Mouse (Mus musculus) hindbrain, embryonic 14.5 days (tissue): ENCODE measurements around the gene Fstl4. TPM values are rescaled to one million over a fixed set of nuclear protein-coding genes. Genes with fewer than 3 reads are reported as not detected.

Experiments
- ATAC-seq: fragments of 200-750 bp; cut with Nextera tagmentation; 2 replicates; pipeline ENCODE4 v1.8.0; 2017; ENCODE audit warnings: moderate number of reproducible peaks, mild to moderate bottlenecking, moderate TSS enrichment, moderate library complexity; ENCODE audit not compliant: low FRiP score
- DNase-seq: peaks from one replicate; pipeline ENCODE4 v3.0.0-alpha.2; 2015; ENCODE audit warnings: low spot score
- H3K27ac ChIP-seq: fragments of 300-500 bp; sonication (generic); 2 replicates; pipeline ENCODE4 v1.5.1; 2014; ENCODE audit warnings: mild to moderate bottlenecking, moderate library complexity
- H3K27me3 ChIP-seq: fragments of 300-500 bp; sonication (generic); 2 replicates; pipeline ENCODE4 v1.6.1; 2014; ENCODE audit warnings: mild to moderate bottlenecking, low read length, mixed read lengths; ENCODE audit not compliant: control insufficient read depth, insufficient read depth
- H3K36me3 ChIP-seq: fragments of 300-500 bp; sonication (generic); replicated peaks from 2 replicates; pipeline ENCODE4 v1.6.1; 2014; ENCODE audit not compliant: control insufficient read depth, insufficient read depth
- H3K4me1 ChIP-seq: fragments of 300-500 bp; sonication (generic); replicated peaks from 2 replicates; pipeline ENCODE4 v1.6.1; 2014; ENCODE audit warnings: antibody characterized with exemption, low read length, mixed read lengths; ENCODE audit not compliant: control insufficient read depth, insufficient read depth
- H3K4me2 ChIP-seq: fragments of 300-500 bp; sonication (generic); replicated peaks from 2 replicates; pipeline ENCODE4 v1.6.1; 2014; ENCODE audit warnings: mild to moderate bottlenecking, moderate library complexity
- H3K4me3 ChIP-seq: fragments of 300-500 bp; sonication (generic); replicated peaks from 2 replicates; pipeline ENCODE4 v1.5.1; 2014; ENCODE audit warnings: mild to moderate bottlenecking, low read length
- H3K9ac ChIP-seq: fragments of 300-500 bp; sonication (generic); 2 replicates; pipeline ENCODE4 v1.6.1; 2014
- H3K9me3 ChIP-seq: fragments of 300-500 bp; sonication (generic); 2 replicates; pipeline ENCODE4 v1.6.1; 2016; ENCODE audit warnings: low read length; ENCODE audit not compliant: control insufficient read depth
- WGBS: fragments of 180-500 bp; shearing (Covaris S2); extraction: QIAGEN DNeasy Blood & Tissue Kit; methylation state at CpG from one replicate; pipeline ENCODE4 v1.1.7; 2014; 5-methylcytosine and 5-hydroxymethylcytosine counted together
- polyA plus RNA-seq: library from polyadenylated mRNA; unstranded; fragments of >200 nt; fragmentation: Nextera tagmentation; extraction: Ambion mirVana; gene quantifications from 2 replicates; pipeline ENCODE4 v1.2.1, GENCODE M21; 2014

Gene Fstl4
- polyA plus RNA-seq, 1 experiment from 2014 or later, result 10.5 TPM

GRCm38 (mm10) chr11:53197111-53197510 lies 432.7 kb downstream of the Fstl4 start:
- Histone ChIP-seq H3K4me2 (no peak overlapping the region), H3K27me3 (no peaks in the 10 kb centered on the region), H3K9me3 (0 out of 2 replicates have a peak, but pooled peaks cover under 1% of the 10 kb centered on the region), H3K36me3 (no peaks in the 10 kb centered on the region), H3K4me1 (no peaks in the 10 kb centered on the region), H3K4me3 (no peak overlapping the region), H3K9ac (no peak overlapping the region), H3K27ac (no peak overlapping the region)
- WGBS, result 93% methylated on average over 2 of the region's 2 CpGs
- DNase-seq (no peak), ATAC-seq (no peak)

DNA sequence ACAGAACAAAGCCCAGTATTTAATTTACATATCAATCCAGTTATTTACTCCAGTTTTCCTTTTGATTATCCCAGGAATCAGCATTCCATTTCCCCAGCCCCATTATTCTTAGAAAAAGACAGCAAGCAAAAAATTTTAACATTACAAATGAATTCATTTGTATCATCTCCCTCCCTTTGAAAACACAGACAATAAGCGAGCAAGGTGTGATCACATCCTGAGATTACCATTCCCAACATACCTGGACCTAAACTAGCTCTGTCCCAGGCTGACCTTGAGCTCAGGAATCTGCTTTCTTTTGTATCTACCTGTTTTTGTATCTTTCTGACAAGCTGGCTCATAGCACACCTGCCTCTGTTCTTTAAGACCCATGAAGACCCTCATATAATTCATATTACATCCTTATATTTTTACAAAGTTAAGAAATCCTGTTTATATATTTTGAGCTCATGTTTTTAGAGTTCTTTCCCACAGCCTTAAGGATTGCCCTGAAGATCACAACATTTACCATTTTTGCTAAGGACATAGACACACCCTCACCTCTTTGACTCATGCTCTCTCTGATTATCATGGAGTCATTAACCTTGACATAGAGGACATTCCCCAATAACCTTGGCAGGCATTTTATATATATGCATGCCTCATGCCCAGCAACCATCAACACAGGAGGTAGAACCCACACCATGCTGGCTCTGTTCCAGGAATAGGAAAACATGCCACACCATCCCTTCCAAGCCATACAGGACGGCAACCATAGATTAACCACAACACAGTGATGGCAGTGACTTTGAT lies 438.2 kb downstream of the Fstl4 start:
- no peak for ATAC-seq

GRCm38 (mm10) chr11:53210876-53211275 lies 446.4 kb downstream of the Fstl4 start:
- ATAC-seq, result no peak
- WGBS, result 77% methylated on average over 9 of the region's 9 CpGs
- no peak for DNase-seq

More for the DNA sequence above, 438.2 kb downstream of the Fstl4 start:
- no peak overlapping the region for H3K4me2 ChIP-seq
- no peak overlapping the region for H3K4me3 ChIP-seq
- H3K27ac ChIP-seq, result no peak overlapping the region
- no peaks in the 10 kb centered on the region for H3K27me3 ChIP-seq
- no peaks in the 10 kb centered on the region for H3K36me3 ChIP-seq
- H3K4me1 ChIP-seq, result no peaks in the 10 kb centered on the region
- 81% methylated on average over 2 of the region's 2 CpGs for WGBS
- H3K9ac ChIP-seq, result no peak overlapping the region
- no peak for DNase-seq
- peaks cover 10% of the 10 kb centered on the region; the same call in 1 of the 2 replicates for H3K9me3 ChIP-seq

DNA sequence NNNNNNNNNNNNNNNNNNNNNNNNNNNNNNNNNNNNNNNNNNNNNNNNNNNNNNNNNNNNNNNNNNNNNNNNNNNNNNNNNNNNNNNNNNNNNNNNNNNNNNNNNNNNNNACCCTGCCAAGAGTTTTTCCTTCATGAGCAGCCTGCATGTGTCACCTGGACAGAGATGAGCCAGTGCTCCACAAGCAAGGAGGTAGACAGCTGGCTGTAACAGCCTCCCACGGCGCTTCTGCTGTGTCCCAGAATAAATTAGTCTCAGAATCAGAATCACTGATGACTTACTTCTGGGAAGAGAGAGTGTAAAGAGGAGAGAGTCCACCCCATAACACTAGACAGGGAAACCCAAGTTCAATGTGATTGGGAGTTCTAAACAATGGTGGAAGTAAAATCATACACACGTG lies 464.6 kb downstream of the Fstl4 start:
- 81% methylated on average over 3 of the region's 3 CpGs for WGBS

More at GRCm38 (mm10) chr11:53210876-53211275, 446.4 kb downstream of the Fstl4 start:
- Histone ChIP-seq H3K9me3 (no peaks in the 10 kb centered on the region), H3K4me3 (no peak overlapping the region), H3K27me3 (no peaks in the 10 kb centered on the region), H3K36me3 (no peaks in the 10 kb centered on the region), H3K27ac (no peak overlapping the region), H3K4me2 (no peak overlapping the region), H3K4me1 (no peaks in the 10 kb centered on the region), H3K9ac (no peak overlapping the region)

GRCm38 (mm10) chr11:53231836-53232235 lies 467.4 kb downstream of the Fstl4 start:
- WGBS, result 56% methylated on average over 5 of the region's 5 CpGs
- Histone ChIP-seq H3K9me3 (no peaks in the 10 kb centered on the region), H3K4me1 (no peaks in the 10 kb centered on the region), H3K36me3 (no peaks in the 10 kb centered on the region), H3K4me2 (no peak overlapping the region), H3K27me3 (no peaks in the 10 kb centered on the region), H3K27ac (no peak overlapping the region), H3K4me3 (no peak overlapping the region), H3K9ac (no peak overlapping the region)
- DNase-seq (no peak), ATAC-seq (no peak)

More for the DNA sequence above, 464.6 kb downstream of the Fstl4 start:
- H3K4me3 ChIP-seq, result no peak overlapping the region
- ATAC-seq, result no peak
- DNase-seq, result no peak
- peaks cover 4% of the 10 kb centered on the region; the same call in 1 of the 2 replicates for H3K9me3 ChIP-seq
- no peak overlapping the region for H3K27ac ChIP-seq
- no peak overlapping the region for H3K4me2 ChIP-seq
- no peak overlapping the region for H3K9ac ChIP-seq
- no peaks in the 10 kb centered on the region for H3K4me1 ChIP-seq
- no peaks in the 10 kb centered on the region for H3K36me3 ChIP-seq
- no peaks in the 10 kb centered on the region for H3K27me3 ChIP-seq

GRCm38 (mm10) chr11:53233590-53233989 lies 469.2 kb downstream of the Fstl4 start:
- H3K36me3 ChIP-seq, result no peaks in the 10 kb centered on the region

More at GRCm38 (mm10) chr11:53233590-53233989, 469.2 kb downstream of the Fstl4 start:
- H3K4me1 ChIP-seq, result no peaks in the 10 kb centered on the region
- ATAC-seq, result no peak
- no peak for DNase-seq
- H3K4me2 ChIP-seq, result no peak overlapping the region
- no peak overlapping the region for H3K4me3 ChIP-seq
- no peaks in the 10 kb centered on the region for H3K27me3 ChIP-seq
- WGBS, result 81% methylated on average over 9 of the region's 9 CpGs
- H3K27ac ChIP-seq, result no peak overlapping the region
- no peaks in the 10 kb centered on the region for H3K9me3 ChIP-seq
- H3K9ac ChIP-seq, result no peak overlapping the region
